Mouse (Mus musculus) midbrain, embryonic 12.5 days (tissue): ENCODE data around the gene Tnfrsf14. TPM values are rescaled to one million over a fixed set of nuclear protein-coding genes. Genes with fewer than 3 reads are reported as not detected.

ENCODE experiments used
- ATAC-seq: fragments of 200-750 bp; cut with Nextera tagmentation; 2 replicates; pipeline ENCODE4 v1.8.0; 2017; ENCODE audit warnings: low read depth, moderate TSS enrichment, moderate library complexity; ENCODE audit not compliant: low FRiP score
- H3K27ac ChIP-seq: fragments of 300-500 bp; sonication (generic); replicated peaks from 2 replicates; pipeline ENCODE4 v1.5.1; 2016; ENCODE audit warnings: mild to moderate bottlenecking
- H3K27me3 ChIP-seq: fragments of 300-500 bp; sonication (generic); 2 replicates; pipeline ENCODE4 v1.6.1; 2016; ENCODE audit warnings: mild to moderate bottlenecking
- H3K36me3 ChIP-seq: fragments of 300-500 bp; sonication (generic); 2 replicates; pipeline ENCODE4 v1.6.1; 2016
- H3K4me1 ChIP-seq: fragments of 300-500 bp; sonication (generic); 2 replicates; pipeline ENCODE4 v1.6.1; 2016
- H3K4me2 ChIP-seq: fragments of 300-500 bp; sonication (generic); replicated peaks from 2 replicates; pipeline ENCODE4 v1.6.1; 2016; ENCODE audit warnings: mild to moderate bottlenecking, moderate library complexity
- H3K4me3 ChIP-seq: fragments of 300-500 bp; sonication (generic); 2 replicates; pipeline ENCODE4 v1.5.1; 2016; ENCODE audit warnings: mild to moderate bottlenecking
- H3K9ac ChIP-seq: fragments of 300-500 bp; sonication (generic); replicated peaks from 2 replicates; pipeline ENCODE4 v1.6.1; 2016; ENCODE audit warnings: mild to moderate bottlenecking, moderate library complexity
- H3K9me3 ChIP-seq: fragments of 300-500 bp; sonication (generic); 2 replicates; pipeline ENCODE4 v1.6.1; 2016; ENCODE audit warnings: mild to moderate bottlenecking
- WGBS: fragments of 180-500 bp; shearing (Covaris S2); methylation state at CpG from one replicate; pipeline ENCODE4 v1.1.7; 2016; 5-methylcytosine and 5-hydroxymethylcytosine counted together
- polyA plus RNA-seq: library from polyadenylated mRNA; unstranded; fragments of >200 nt; fragmentation: Nextera tagmentation; extraction: Ambion mirVana; gene quantifications from 2 replicates; pipeline ENCODE4 v1.2.1, GENCODE M21; 2016

The Tnfrsf14 gene
- polyA plus RNA-seq, 1 experiment from 2014 or later, result 0.78 TPM

GRCm38 (mm10) chr4:154910606-154911522, 17.5 kb downstream of the Tnfrsf14 start:
- WGBS, result 12% methylated on average over 15 of the region's 15 CpGs
- H3K4me1 ChIP-seq, result peaks cover 17% of the 10 kb centered on the region
- no peak for ATAC-seq
- peak overlapping the region; percentile 13 for H3K4me2 ChIP-seq
- H3K9ac ChIP-seq, result no peak overlapping the region
- no peaks in the 10 kb centered on the region for H3K9me3 ChIP-seq
- H3K36me3 ChIP-seq, result no peaks in the 10 kb centered on the region
- H3K4me3 ChIP-seq, result no peak overlapping the region
- H3K27me3 ChIP-seq, result 0 out of 2 replicates have a peak, but pooled peaks cover 5% of the 10 kb centered on the region
- 0 out of 2 replicates have a peak overlapping the region, but pooled peaks have one; percentile 30 for H3K27ac ChIP-seq

DNA sequence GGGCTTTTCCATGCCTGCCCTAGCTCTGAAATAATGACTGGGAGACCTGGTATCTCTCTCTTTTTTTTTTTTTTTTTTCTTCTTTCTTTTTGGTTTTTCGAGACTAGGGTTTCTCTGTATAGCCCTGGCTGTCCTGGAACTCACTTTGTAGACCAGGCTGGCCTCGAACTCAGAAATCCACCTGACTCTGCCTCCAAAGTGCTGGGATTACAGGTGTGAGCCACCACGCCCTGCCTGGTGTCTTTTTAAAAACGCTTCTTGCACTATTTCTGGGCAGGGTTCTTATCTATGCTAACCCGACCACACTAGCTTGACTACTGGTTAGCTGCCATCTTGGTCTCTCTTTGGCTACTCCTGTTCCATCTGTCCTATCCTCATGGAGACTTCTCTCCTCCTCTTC, 19.9 kb downstream of the Tnfrsf14 start:
- no peaks in the 10 kb centered on the region for H3K36me3 ChIP-seq
- no peak overlapping the region for H3K4me3 ChIP-seq
- H3K9ac ChIP-seq, result no peak overlapping the region
- H3K9me3 ChIP-seq, result no peaks in the 10 kb centered on the region
- WGBS, result 90% methylated on average over 5 of the region's 5 CpGs
- H3K4me2 ChIP-seq, result no peak overlapping the region
- peaks cover 17% of the 10 kb centered on the region for H3K4me1 ChIP-seq
- 0 out of 2 replicates have a peak, but pooled peaks cover 8% of the 10 kb centered on the region for H3K27me3 ChIP-seq
- ATAC-seq, result no peak
- H3K27ac ChIP-seq, result no peak overlapping the region

DNA sequence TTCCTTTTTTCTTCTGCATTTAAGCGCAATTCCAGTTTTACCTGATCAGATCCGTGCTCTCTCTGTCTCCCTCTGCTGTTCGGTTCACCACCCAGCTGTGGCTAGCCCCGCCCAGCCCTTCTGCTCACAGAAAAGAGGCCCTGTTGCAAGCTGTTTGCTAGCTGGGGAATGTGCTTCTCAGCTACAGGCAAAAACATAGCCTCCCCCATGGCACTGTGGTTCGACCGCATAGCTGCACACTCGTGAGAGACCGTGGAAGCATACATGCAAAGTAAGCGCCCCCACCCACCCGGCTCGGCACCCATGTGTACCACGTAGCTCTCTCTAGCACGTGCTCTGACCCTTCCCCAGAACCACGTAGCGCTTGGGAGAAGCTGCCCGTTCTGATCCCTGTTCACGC, 20.5 kb downstream of the Tnfrsf14 start:
- Histone ChIP-seq H3K27me3 (0 out of 2 replicates have a peak, but pooled peaks cover 14% of the 10 kb centered on the region), H3K9me3 (no peaks in the 10 kb centered on the region), H3K4me3 (no peak overlapping the region), H3K4me2 (peak overlapping the region; percentile 18; the same call in 1 of the 2 replicates), H3K36me3 (no peaks in the 10 kb centered on the region), H3K27ac (no peak overlapping the region), H3K4me1 (peaks cover 17% of the 10 kb centered on the region), H3K9ac (no peak overlapping the region)
- 45% methylated on average over 17 of the region's 17 CpGs for WGBS
- ATAC-seq, result peak; percentile 56; the same call in 1 of the 2 replicates

DNA sequence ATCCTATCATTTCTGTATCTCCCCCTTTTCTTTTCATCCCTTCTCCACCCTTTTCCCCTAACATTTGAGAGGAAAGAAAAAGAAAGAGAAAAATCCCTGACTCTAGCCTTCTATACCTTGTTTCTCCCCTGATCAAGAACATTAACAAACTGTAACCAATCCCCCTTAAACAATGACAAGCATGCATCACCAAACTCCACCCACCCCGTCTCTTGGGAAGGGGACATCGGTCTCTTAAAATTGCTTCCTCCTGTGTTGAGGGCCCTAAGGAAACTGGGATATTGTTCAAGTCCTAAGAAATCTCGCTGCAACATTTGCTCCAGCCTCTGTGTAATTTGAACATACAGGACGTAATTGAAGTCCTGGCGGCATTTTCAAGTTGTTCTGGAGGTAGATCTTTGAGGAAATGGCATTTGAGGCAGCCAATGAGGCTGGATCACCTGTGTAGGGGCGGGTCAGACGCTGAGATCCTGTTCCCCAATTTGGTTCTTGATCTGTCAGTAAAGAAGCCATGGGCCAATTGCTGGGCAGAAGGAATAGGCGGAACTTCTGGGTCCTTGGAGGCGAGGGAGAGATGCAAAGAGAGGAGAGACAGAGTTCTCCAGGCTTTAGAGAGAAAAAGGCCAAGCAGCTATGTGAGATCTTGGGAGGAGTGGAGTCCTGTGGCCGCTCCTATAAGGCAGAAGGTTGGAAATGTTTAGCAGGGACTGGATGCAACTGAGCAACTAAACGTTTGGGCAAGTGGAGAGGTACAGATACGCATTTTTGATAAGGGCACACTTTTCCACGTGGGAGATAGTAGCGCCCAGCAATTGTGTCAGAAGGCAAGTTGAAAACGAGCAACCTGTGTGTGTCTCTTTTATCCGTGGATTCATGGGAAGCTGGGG, 23.9 kb downstream of the Tnfrsf14 start:
- no peak overlapping the region for H3K27ac ChIP-seq
- peak overlapping the region; percentile 28 for H3K4me3 ChIP-seq
- no peaks in the 10 kb centered on the region for H3K9me3 ChIP-seq
- H3K4me1 ChIP-seq, result peaks cover 5% of the 10 kb centered on the region
- H3K4me2 ChIP-seq, result peak overlapping the region; percentile 53
- H3K9ac ChIP-seq, result peak overlapping the region; percentile 24
- ATAC-seq, result peak; percentile 78
- 0 out of 2 replicates have a peak, but pooled peaks cover 19% of the 10 kb centered on the region for H3K27me3 ChIP-seq
- 4% methylated on average over 16 of the region's 16 CpGs for WGBS
- no peaks in the 10 kb centered on the region for H3K36me3 ChIP-seq

GRCm38 (mm10) chr4:154902371-154902770, 26.0 kb downstream of the Tnfrsf14 start:
- Histone ChIP-seq H3K4me3 (no peak overlapping the region), H3K9ac (no peak overlapping the region), H3K27ac (no peak overlapping the region), H3K4me2 (no peak overlapping the region), H3K27me3 (peaks cover 25% of the 10 kb centered on the region; the same call in 1 of the 2 replicates), H3K9me3 (no peaks in the 10 kb centered on the region), H3K4me1 (peaks cover 14% of the 10 kb centered on the region), H3K36me3 (no peaks in the 10 kb centered on the region)
- no peak for ATAC-seq
- 88% methylated on average over 2 of the region's 2 CpGs for WGBS

DNA sequence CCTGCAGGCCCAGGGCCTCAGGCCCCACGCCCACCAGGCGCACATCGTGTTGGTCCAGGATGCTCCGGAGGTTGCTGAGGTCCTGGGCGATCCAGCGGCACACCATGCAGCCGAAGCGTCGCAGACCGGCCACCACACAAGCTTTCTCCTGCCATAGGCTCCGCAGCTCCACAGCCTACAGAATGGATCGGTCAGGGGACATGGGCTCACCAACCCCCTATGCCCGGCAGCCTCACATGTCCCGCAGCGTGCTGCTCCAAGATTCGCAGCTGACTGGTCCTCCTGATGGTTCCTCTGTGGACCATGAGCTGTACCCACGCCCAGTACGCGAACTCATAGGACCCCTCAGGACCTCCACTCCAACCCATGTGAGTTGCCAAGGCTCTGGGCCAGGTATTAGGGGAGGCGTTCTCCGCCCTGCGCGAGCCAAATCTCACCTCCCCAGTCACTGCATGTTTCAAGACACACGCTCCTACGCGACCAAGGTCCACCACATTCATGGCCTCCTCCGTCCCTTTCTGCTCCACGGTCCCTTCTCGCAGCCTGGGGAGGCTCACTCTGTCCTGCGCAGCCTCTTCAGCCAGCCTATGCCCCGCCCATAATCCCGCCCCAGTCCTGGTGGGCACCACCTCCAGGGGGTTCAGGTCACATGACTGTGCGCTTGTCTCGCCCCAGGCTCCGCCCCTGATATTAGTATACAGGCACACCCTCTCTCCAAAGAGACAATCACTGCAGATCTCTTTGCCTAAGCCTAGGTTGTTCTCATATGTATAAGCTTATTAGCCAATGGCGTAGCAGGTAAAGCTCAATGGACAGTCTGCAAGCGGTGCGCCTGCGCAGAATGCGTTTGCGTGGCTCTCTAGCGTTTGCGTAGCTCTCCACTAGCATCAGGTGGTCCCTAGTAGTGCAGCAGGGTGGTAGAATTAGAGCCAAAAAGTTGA, 29.6 kb downstream of the Tnfrsf14 start, which contains the start of gene Fam213b:
Fam213b (minus strand) TSS at position 630 of the 941 bp plus-strand sequence.
- peak within 1 kb of the TSS; percentile 50; the same call in 1 of the 2 replicates for H3K27ac ChIP-seq
- WGBS, result 5% methylated on average over 43 of the region's 43 CpGs
- H3K4me2 ChIP-seq, result peak within 1 kb of the TSS; percentile 80
- peaks cover 22% of the 10 kb centered on the region; the same call in 1 of the 2 replicates for H3K27me3 ChIP-seq
- no peaks in the 10 kb centered on the region for H3K9me3 ChIP-seq
- peak within 1 kb of the TSS; percentile 57 for H3K4me3 ChIP-seq
- 0 out of 2 replicates have a peak, but pooled peaks cover 7% of the 10 kb centered on the region for H3K36me3 ChIP-seq
- peak; percentile 97 for ATAC-seq
- H3K9ac ChIP-seq, result peak within 1 kb of the TSS; percentile 69
- peaks cover 23% of the 10 kb centered on the region for H3K4me1 ChIP-seq

GRCm38 (mm10) chr4:154897676-154898465, 30.5 kb downstream of the Tnfrsf14 start:
- Histone ChIP-seq H3K4me2 (peak overlapping the region; percentile 80), H3K27ac (no peak overlapping the region), H3K36me3 (0 out of 2 replicates have a peak, but pooled peaks cover 7% of the 10 kb centered on the region), H3K4me3 (peak overlapping the region; percentile 57), H3K27me3 (peaks cover 17% of the 10 kb centered on the region; the same call in 1 of the 2 replicates), H3K4me1 (peaks cover 23% of the 10 kb centered on the region), H3K9me3 (no peaks in the 10 kb centered on the region), H3K9ac (peak overlapping the region; percentile 69)
- WGBS, result 72% methylated on average over 6 of the region's 6 CpGs
- ATAC-seq, result no peak

GRCm38 (mm10) chr4:154895549-154895948, 32.8 kb downstream of the Tnfrsf14 start:
- Histone ChIP-seq H3K27ac (no peak overlapping the region), H3K4me3 (no peak overlapping the region), H3K9ac (no peak overlapping the region), H3K36me3 (0 out of 2 replicates have a peak, but pooled peaks cover 7% of the 10 kb centered on the region), H3K27me3 (peaks cover 13% of the 10 kb centered on the region; the same call in 1 of the 2 replicates), H3K4me2 (no peak overlapping the region), H3K9me3 (no peaks in the 10 kb centered on the region), H3K4me1 (peaks cover 23% of the 10 kb centered on the region)
- ATAC-seq, result no peak
- 85% methylated on average over 5 of the region's 5 CpGs for WGBS

- WGBS, result 94% methylated on average over 14 of the region's 14 CpGs
- no peak for ATAC-seq
- Histone ChIP-seq H3K27ac (no peak overlapping the region), H3K4me3 (no peak overlapping the region), H3K4me2 (no peak overlapping the region), H3K4me1 (no peaks in the 10 kb centered on the region), H3K9me3 (no peaks in the 10 kb centered on the region), H3K27me3 (no peaks in the 10 kb centered on the region; the same call in 1 of the 2 replicates), H3K9ac (no peak overlapping the region), H3K36me3 (no peaks in the 10 kb centered on the region)
Observed at GRCm38 (mm10) chr4:154890887-154891286, 37.5 kb downstream of the Tnfrsf14 start.

GRCm38 (mm10) chr4:154887593-154888250, 40.6 kb downstream of the Tnfrsf14 start:
- no peak overlapping the region for H3K27ac ChIP-seq
- no peak overlapping the region for H3K9ac ChIP-seq
- ATAC-seq, result no peak
- no peaks in the 10 kb centered on the region for H3K9me3 ChIP-seq
- WGBS, result 86% methylated on average over 15 of the region's 15 CpGs
- no peak overlapping the region for H3K4me3 ChIP-seq
- no peaks in the 10 kb centered on the region for H3K4me1 ChIP-seq
- no peak overlapping the region for H3K4me2 ChIP-seq
- no peaks in the 10 kb centered on the region for H3K36me3 ChIP-seq
- 0 out of 2 replicates have a peak, but pooled peaks cover 8% of the 10 kb centered on the region for H3K27me3 ChIP-seq
